Mouse (Mus musculus): ENCODE measurements at regions not wholly inside any gene's neighbourhood (a gene's known extent, or its start where the extent isn't known, plus 50 kb on each side); places are given as distances from the start of the nearest gene placed in this dataset.

DNA sequence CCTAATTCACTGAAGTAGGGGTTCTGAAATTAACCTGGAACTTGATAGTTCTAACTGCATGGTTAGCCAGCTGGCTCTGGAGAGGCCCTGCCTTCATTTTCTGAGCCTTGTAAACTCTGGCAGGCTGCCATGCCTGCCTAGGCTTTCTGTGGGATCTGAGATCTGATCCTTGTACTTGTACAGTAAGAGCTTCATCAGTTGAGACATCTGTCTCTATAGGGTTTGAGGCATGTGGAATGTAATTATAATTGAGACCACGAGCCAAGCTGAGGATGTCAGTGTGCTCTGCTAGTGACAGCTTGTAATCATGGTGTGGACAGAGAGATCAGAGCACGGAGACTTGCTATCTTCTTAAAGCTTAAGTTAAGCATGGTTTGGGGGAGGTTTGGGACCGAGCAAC, 416.8 kb upstream of the Ptger4 start:
- Histone ChIP-seq H3K9me3 (replicated peaks; ENCODE audit: control insufficient read depth, insufficient read depth, low read length, poor library complexity, severe bottlenecking) (no peaks in the 10 kb centered on the region), H3K27me3 (ENCODE audit: control insufficient read depth, insufficient read depth, low read length, poor library complexity, severe bottlenecking) (no peaks in the 10 kb centered on the region), H3K36me3 (ENCODE audit: control insufficient read depth, insufficient read depth, low read length, poor library complexity, severe bottlenecking) (no peaks in the 10 kb centered on the region), H3K4me3 (ENCODE audit: low read depth, low read length) (no peak overlapping the region), H3K4me1 (ENCODE audit: control insufficient read depth, insufficient read depth, low read length) (no peaks in the 10 kb centered on the region), H3K9ac (ENCODE audit: low read depth, poor library complexity, severe bottlenecking) (no peak overlapping the region), H3K27ac (ENCODE audit: insufficient read depth, low read length) (no peak overlapping the region)
- TF ChIP-seq CTCF (IDR thresholded peaks at IDR 0.05; ENCODE audit: low read depth, low read length) (no peak), EP300 (IDR thresholded peaks at IDR 0.05; ENCODE audit: insufficient read depth, low read depth, low read length) (no peak), POLR2A (IDR thresholded peaks at IDR 0.05; ENCODE audit: insufficient read depth, low read length) (no peak)

DNA sequence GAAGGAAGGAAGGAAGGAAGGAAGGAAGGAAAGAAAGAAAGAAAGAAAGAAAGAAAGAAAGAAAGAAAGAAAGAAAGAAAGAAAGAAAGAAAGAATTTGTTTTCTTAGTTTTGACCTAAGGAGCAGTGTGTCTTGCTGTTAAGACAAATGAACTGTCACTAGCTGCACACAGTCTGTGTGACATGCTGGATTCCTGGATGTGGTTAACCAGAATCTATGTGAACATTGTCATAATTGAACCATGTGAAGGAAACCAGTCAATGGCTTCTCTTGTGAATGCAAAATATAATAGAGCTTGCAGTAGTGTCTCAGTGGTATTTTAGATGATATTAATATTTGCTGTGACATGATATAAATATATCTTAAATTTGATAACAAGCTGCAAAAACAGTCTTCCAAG, 427.8 kb upstream of the Ptger4 start:
- Histone ChIP-seq H3K4me1 (ENCODE audit: control insufficient read depth, insufficient read depth, low read length) (no peaks in the 10 kb centered on the region), H3K4me3 (ENCODE audit: low read depth, low read length) (no peak overlapping the region), H3K9me3 (replicated peaks; ENCODE audit: control insufficient read depth, insufficient read depth, low read length, poor library complexity, severe bottlenecking) (no peaks in the 10 kb centered on the region), H3K36me3 (ENCODE audit: control insufficient read depth, insufficient read depth, low read length, poor library complexity, severe bottlenecking) (no peaks in the 10 kb centered on the region), H3K9ac (ENCODE audit: low read depth, poor library complexity, severe bottlenecking) (no peak overlapping the region), H3K27me3 (ENCODE audit: control insufficient read depth, insufficient read depth, low read length, poor library complexity, severe bottlenecking) (no peaks in the 10 kb centered on the region), H3K27ac (ENCODE audit: insufficient read depth, low read length) (no peak overlapping the region)
- no peak for TF ChIP-seq POLR2A (IDR thresholded peaks at IDR 0.05; ENCODE audit: insufficient read depth, low read length)
- no peak for TF ChIP-seq EP300 (IDR thresholded peaks at IDR 0.05; ENCODE audit: insufficient read depth, low read depth, low read length)
- no peak for TF ChIP-seq CTCF (IDR thresholded peaks at IDR 0.05; ENCODE audit: low read depth, low read length)

DNA sequence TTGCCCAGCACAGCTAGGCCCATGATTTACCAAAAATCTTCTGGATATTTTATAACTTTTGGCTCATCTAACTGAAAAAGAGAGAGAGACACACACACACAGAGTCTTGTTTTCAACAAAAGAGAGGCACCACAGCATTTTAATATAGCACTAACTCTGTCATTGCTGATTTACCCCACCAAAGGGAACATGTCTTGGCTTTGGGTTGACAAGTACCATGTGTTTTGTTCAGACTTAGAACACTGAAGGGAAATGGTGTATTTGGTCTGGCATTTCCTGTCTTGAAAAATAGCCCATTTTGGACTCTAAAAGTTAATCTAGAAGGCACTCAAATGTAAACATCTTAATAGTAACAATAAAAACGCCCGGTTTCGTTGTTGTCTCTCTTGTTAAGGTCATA, 432.7 kb upstream of the Ptger4 start:
- H3K36me3 ChIP-seq (ENCODE audit: control insufficient read depth, insufficient read depth, low read length, poor library complexity, severe bottlenecking): no peaks in the 10 kb centered on the region
- no peaks in the 10 kb centered on the region for H3K4me1 ChIP-seq (ENCODE audit: control insufficient read depth, insufficient read depth, low read length)
- no peaks in the 10 kb centered on the region for H3K27me3 ChIP-seq (ENCODE audit: control insufficient read depth, insufficient read depth, low read length, poor library complexity, severe bottlenecking)
- TF ChIP-seq POLR2A (IDR thresholded peaks at IDR 0.05; ENCODE audit: insufficient read depth, low read length): no peak
- no peak for TF ChIP-seq EP300 (IDR thresholded peaks at IDR 0.05; ENCODE audit: insufficient read depth, low read depth, low read length)
- TF ChIP-seq CTCF (IDR thresholded peaks at IDR 0.05; ENCODE audit: low read depth, low read length): no peak
- H3K27ac ChIP-seq (ENCODE audit: insufficient read depth, low read length): no peak overlapping the region
- H3K4me3 ChIP-seq (ENCODE audit: low read depth, low read length): no peak overlapping the region
- no peaks in the 10 kb centered on the region for H3K9me3 ChIP-seq (replicated peaks; ENCODE audit: control insufficient read depth, insufficient read depth, low read length, poor library complexity, severe bottlenecking)
- H3K9ac ChIP-seq (ENCODE audit: low read depth, poor library complexity, severe bottlenecking): no peak overlapping the region

DNA sequence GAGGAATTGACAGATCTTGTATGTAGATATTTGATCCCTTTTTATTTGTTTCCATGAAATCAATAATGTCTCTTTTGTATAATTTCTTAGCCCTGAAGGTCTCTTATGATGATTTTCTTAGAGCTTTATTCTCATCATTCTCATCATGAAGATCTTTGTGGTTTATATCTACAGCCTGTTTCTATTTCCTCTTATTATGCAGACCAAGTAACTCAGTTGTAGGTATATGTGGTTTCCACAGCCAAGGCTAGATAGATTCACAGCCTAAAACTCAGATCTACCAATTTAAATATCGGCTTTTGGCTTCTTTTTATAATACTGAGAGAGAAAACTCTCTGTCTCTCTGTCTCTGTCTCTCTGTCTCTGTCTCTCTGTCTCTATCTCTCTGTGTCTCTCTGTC, 449.8 kb upstream of the Ptger4 start:
- Histone ChIP-seq H3K27ac (ENCODE audit: insufficient read depth, low read length) (no peak overlapping the region), H3K36me3 (ENCODE audit: control insufficient read depth, insufficient read depth, low read length, poor library complexity, severe bottlenecking) (no peaks in the 10 kb centered on the region), H3K9ac (ENCODE audit: low read depth, poor library complexity, severe bottlenecking) (no peak overlapping the region), H3K27me3 (ENCODE audit: control insufficient read depth, insufficient read depth, low read length, poor library complexity, severe bottlenecking) (no peaks in the 10 kb centered on the region), H3K9me3 (replicated peaks; ENCODE audit: control insufficient read depth, insufficient read depth, low read length, poor library complexity, severe bottlenecking) (no peaks in the 10 kb centered on the region), H3K4me3 (ENCODE audit: low read depth, low read length) (no peak overlapping the region), H3K4me1 (ENCODE audit: control insufficient read depth, insufficient read depth, low read length) (no peaks in the 10 kb centered on the region)
- TF ChIP-seq CTCF (IDR thresholded peaks at IDR 0.05; ENCODE audit: low read depth, low read length): no peak
- TF ChIP-seq EP300 (IDR thresholded peaks at IDR 0.05; ENCODE audit: insufficient read depth, low read depth, low read length): no peak
- TF ChIP-seq POLR2A (IDR thresholded peaks at IDR 0.05; ENCODE audit: insufficient read depth, low read length): no peak

DNA sequence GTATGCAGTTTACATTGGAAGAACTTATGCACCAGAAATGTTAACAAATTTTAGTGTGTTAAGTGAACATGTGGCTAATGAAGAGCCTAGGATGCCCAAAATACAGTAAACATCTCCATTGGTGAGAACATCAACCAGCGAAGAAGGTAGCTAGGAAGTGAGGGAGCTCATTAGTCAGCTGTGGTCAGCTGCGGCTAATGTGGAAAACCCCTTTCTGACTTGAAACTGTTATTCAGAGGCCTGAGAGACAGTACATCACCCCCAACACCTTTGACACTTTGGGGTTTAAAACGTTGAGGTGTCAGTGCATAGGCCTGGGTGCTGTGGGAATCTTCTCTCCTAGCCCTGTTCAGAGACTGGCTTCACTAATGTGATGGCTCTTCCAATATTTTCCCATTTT, 451.0 kb upstream of the Ptger4 start:
- TF ChIP-seq CTCF (IDR thresholded peaks at IDR 0.05; ENCODE audit: low read depth, low read length) (no peak), POLR2A (IDR thresholded peaks at IDR 0.05; ENCODE audit: insufficient read depth, low read length) (no peak), EP300 (IDR thresholded peaks at IDR 0.05; ENCODE audit: insufficient read depth, low read depth, low read length) (no peak)
- Histone ChIP-seq H3K9me3 (replicated peaks; ENCODE audit: control insufficient read depth, insufficient read depth, low read length, poor library complexity, severe bottlenecking) (no peaks in the 10 kb centered on the region), H3K4me3 (ENCODE audit: low read depth, low read length) (no peak overlapping the region), H3K27me3 (ENCODE audit: control insufficient read depth, insufficient read depth, low read length, poor library complexity, severe bottlenecking) (no peaks in the 10 kb centered on the region), H3K4me1 (ENCODE audit: control insufficient read depth, insufficient read depth, low read length) (no peaks in the 10 kb centered on the region), H3K27ac (ENCODE audit: insufficient read depth, low read length) (no peak overlapping the region), H3K36me3 (ENCODE audit: control insufficient read depth, insufficient read depth, low read length, poor library complexity, severe bottlenecking) (no peaks in the 10 kb centered on the region), H3K9ac (ENCODE audit: low read depth, poor library complexity, severe bottlenecking) (no peak overlapping the region)

DNA sequence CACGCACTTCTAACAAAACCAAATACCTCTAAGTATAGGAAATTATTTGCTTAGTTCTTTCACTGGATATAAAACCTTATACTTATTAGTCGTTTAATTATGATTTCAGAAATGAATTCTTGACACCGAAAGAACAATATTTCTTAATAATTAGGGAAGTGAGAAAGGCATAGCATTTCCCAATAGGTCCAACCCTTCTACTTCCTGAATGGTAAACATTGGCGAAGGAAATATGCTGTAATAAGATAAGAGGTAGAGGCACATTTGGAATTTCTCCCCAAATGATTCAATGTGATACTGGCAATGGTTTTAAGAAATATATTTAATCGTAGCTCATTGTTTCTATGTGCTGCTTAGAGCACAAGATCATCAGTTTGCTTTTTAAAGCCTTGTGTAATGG, 464.5 kb upstream of the Ptger4 start:
- Histone ChIP-seq H3K27me3 (ENCODE audit: control insufficient read depth, insufficient read depth, low read length, poor library complexity, severe bottlenecking) (no peaks in the 10 kb centered on the region), H3K4me1 (ENCODE audit: control insufficient read depth, insufficient read depth, low read length) (no peaks in the 10 kb centered on the region), H3K9ac (ENCODE audit: low read depth, poor library complexity, severe bottlenecking) (no peak overlapping the region), H3K9me3 (replicated peaks; ENCODE audit: control insufficient read depth, insufficient read depth, low read length, poor library complexity, severe bottlenecking) (peaks cover 7% of the 10 kb centered on the region; the same call in 1 of the 2 replicates), H3K4me3 (ENCODE audit: low read depth, low read length) (no peak overlapping the region), H3K36me3 (ENCODE audit: control insufficient read depth, insufficient read depth, low read length, poor library complexity, severe bottlenecking) (no peaks in the 10 kb centered on the region), H3K27ac (ENCODE audit: insufficient read depth, low read length) (no peak overlapping the region)
- TF ChIP-seq CTCF (IDR thresholded peaks at IDR 0.05; ENCODE audit: low read depth, low read length) (no peak), EP300 (IDR thresholded peaks at IDR 0.05; ENCODE audit: insufficient read depth, low read depth, low read length) (no peak), POLR2A (IDR thresholded peaks at IDR 0.05; ENCODE audit: insufficient read depth, low read length) (no peak)
